In genomic region chr19:6277661-6278438, GRCm38 (mm10) we compare ENCODE assay signal across 8 mouse cellular contexts. TPM values are rescaled to one million over a fixed set of nuclear protein-coding genes. Genes with fewer than 3 reads are reported as not detected.
DNase-seq lines count a peak whose midpoint lies in the region; ATAC-seq and TF ChIP-seq lines count a peak whose summit lies in the region.

No protein-coding gene starts in this region.

- H3K4me1 ChIP-seq in embryonic facial prominence, embryonic 12.5 days, result peaks cover 26% of the 10 kb centered on the region
- H3K4me1 ChIP-seq in heart, embryonic 12.5 days (replicated peaks), result peaks cover 52% of the 10 kb centered on the region
- H3K4me1 ChIP-seq in megakaryocyte, embryonic 14.5 days, result peaks cover 81% of the 10 kb centered on the region
- peaks cover 34% of the 10 kb centered on the region; the same call in 1 of the 2 replicates for H3K4me1 ChIP-seq in spleen, adult 2 months (ENCODE audit: control insufficient read depth, insufficient read depth, insufficient read length)

- H3K36me3 ChIP-seq in embryonic facial prominence, embryonic 12.5 days, result peaks cover 27% of the 10 kb centered on the region
- H3K36me3 ChIP-seq in heart, embryonic 12.5 days, result peaks cover 21% of the 10 kb centered on the region
- H3K36me3 ChIP-seq in megakaryocyte, embryonic 14.5 days (replicated peaks; ENCODE audit: low read length), result peaks cover 54% of the 10 kb centered on the region
- H3K36me3 ChIP-seq in spleen, adult 2 months (ENCODE audit: control insufficient read depth, insufficient read depth, low read length), result peaks cover 7% of the 10 kb centered on the region

- no peaks in the 10 kb centered on the region for H3K9me3 ChIP-seq in embryonic facial prominence, embryonic 12.5 days
- H3K9me3 ChIP-seq in heart, embryonic 12.5 days (replicated peaks), result no peaks in the 10 kb centered on the region
- no peaks in the 10 kb centered on the region for H3K9me3 ChIP-seq in megakaryocyte, embryonic 14.5 days

- WGBS in embryonic facial prominence, embryonic 12.5 days, result 2% methylated on average over 10 of the region's 10 CpGs
- 2% methylated on average over 10 of the region's 10 CpGs for WGBS in heart, embryonic 12.5 days
- WGBS in spleen, adult 2 months, result 22% methylated on average over 10 of the region's 10 CpGs

- H3K4me3 ChIP-seq in layer of hippocampus, adult 2 months, result peak overlapping the region; percentile 93
- peak overlapping the region; percentile 86 for H3K4me3 ChIP-seq in embryonic facial prominence, embryonic 12.5 days
- peak overlapping the region; percentile 92 for H3K4me3 ChIP-seq in heart, embryonic 12.5 days
- H3K4me3 ChIP-seq in megakaryocyte, embryonic 14.5 days (replicated peaks), result peak overlapping the region; percentile 100
- peak overlapping the region; percentile 75 for H3K4me3 ChIP-seq in spleen, adult 2 months (ENCODE audit: extremely low read depth, insufficient read depth, insufficient read length)

- ATAC-seq in embryonic facial prominence, embryonic 12.5 days (ENCODE audit: insufficient number of reproducible peaks, insufficient read depth, low FRiP score, low TSS enrichment), result no peak
- peak; percentile 53 for ATAC-seq in heart, embryonic 12.5 days (ENCODE audit: insufficient number of reproducible peaks, low FRiP score)
- no peak for ATAC-seq in activated CD4-positive, CD25-positive, alpha-beta regulatory T cell, adult 4 months

- no peak for DNase-seq in layer of hippocampus, adult 2 months (ENCODE audit: low spot score in 2 of 2)
- DNase-seq in layer of hippocampus, adult 9-10 months (ENCODE audit: low spot score), result no peak
- peak; percentile 83 for DNase-seq in kidney, postnatal 10 days
- DNase-seq in spleen, adult 2 months (ENCODE audit: low read depth in 1 of 2, low spot score in 2 of 2), result peak; percentile 69 to 70

- peak; percentile 14; the same call in 1 of the 2 replicates for TF ChIP-seq POLR2A in spleen, adult 2 months (IDR thresholded peaks at IDR 0.05; ENCODE audit: low read depth, low read length)

- peak overlapping the region; percentile 93 for H3K4me2 ChIP-seq in embryonic facial prominence, embryonic 12.5 days (replicated peaks)
- H3K4me2 ChIP-seq in heart, embryonic 12.5 days, result peak overlapping the region; percentile 89

- peak overlapping the region; percentile 86 for H3K9ac ChIP-seq in embryonic facial prominence, embryonic 12.5 days
- peak overlapping the region; percentile 95 for H3K9ac ChIP-seq in heart, embryonic 12.5 days

- no peaks in the 10 kb centered on the region for H3K27me3 ChIP-seq in embryonic facial prominence, embryonic 12.5 days
- H3K27me3 ChIP-seq in heart, embryonic 12.5 days (replicated peaks), result no peaks in the 10 kb centered on the region
- H3K27me3 ChIP-seq in megakaryocyte, embryonic 14.5 days (replicated peaks), result no peaks in the 10 kb centered on the region
- no peaks in the 10 kb centered on the region for H3K27me3 ChIP-seq in spleen, adult 2 months (ENCODE audit: control insufficient read depth, insufficient read depth, low read length)

- TF ChIP-seq CTCF in layer of hippocampus, adult 2 months (conservative IDR thresholded peaks at IDR 0.05), result no peak
- no peak for TF ChIP-seq CTCF in spleen, adult 2 months (IDR thresholded peaks at IDR 0.05; ENCODE audit: extremely low read depth, insufficient read depth, insufficient read length, insufficient replicate concordance)

- H3K27ac ChIP-seq in layer of hippocampus, adult 2 months, result peak overlapping the region; percentile 86
- peak overlapping the region; percentile 75 for H3K27ac ChIP-seq in embryonic facial prominence, embryonic 12.5 days
- peak overlapping the region; percentile 88 for H3K27ac ChIP-seq in heart, embryonic 12.5 days (ENCODE audit: poor library complexity, severe bottlenecking)
- H3K27ac ChIP-seq in spleen, adult 2 months (ENCODE audit: insufficient read depth, low read length), result peak overlapping the region; percentile 99

RNA-seq across cellular contexts. Expression of gene Ehd1, which starts 1.3 kb away (rescaled TPM):
- 10 to 100 TPM; 80.2 to 82.3 TPM for total RNA-seq in layer of hippocampus, adult 2 months (2021)
- polyA plus RNA-seq in embryonic facial prominence, embryonic 12.5 days (2016; fragmentation: Nextera tagmentation; extraction: Ambion mirVana), result 76.6 and 77.6 TPM in 2 replicates
- 87.0 and 88.7 TPM in 2 replicates for polyA plus RNA-seq in heart, embryonic 12.5 days (2016; fragmentation: Nextera tagmentation; extraction: Ambion mirVana)
- polyA plus RNA-seq in megakaryocyte, embryonic 14.5 days (2012; ENCODE audit: insufficient read depth, low replicate concordance), result 474 and 728 TPM in 2 replicates
- polyA plus RNA-seq in spleen, adult 2 months (2012; rRNA removed), result 285 and 377 TPM in 2 replicates
- polyA plus RNA-seq in activated CD4-positive, CD25-positive, alpha-beta regulatory T cell, adult 4 months (2017; shearing (Covaris generic)), result 10 to 100 TPM; 11.0 to 15.2 TPM

RNA-seq across cellular contexts. Expression of gene Cdc42bpg, which starts 28.4 kb away (rescaled TPM):
- total RNA-seq in layer of hippocampus, adult 2 months (2021), result 1 to 10 TPM; 5.0 to 5.6 TPM
- polyA plus RNA-seq in embryonic facial prominence, embryonic 12.5 days (2016; fragmentation: Nextera tagmentation; extraction: Ambion mirVana), result 0.65 and 0.95 TPM in 2 replicates
- 0.34 and 0.44 TPM in 2 replicates for polyA plus RNA-seq in heart, embryonic 12.5 days (2016; fragmentation: Nextera tagmentation; extraction: Ambion mirVana)
- 4.8 and 6.6 TPM in 2 replicates for polyA plus RNA-seq in megakaryocyte, embryonic 14.5 days (2012; ENCODE audit: insufficient read depth, low replicate concordance)
- polyA plus RNA-seq in spleen, adult 2 months (2012; rRNA removed), result 7.7 and 8.9 TPM in 2 replicates
- polyA plus RNA-seq in activated CD4-positive, CD25-positive, alpha-beta regulatory T cell, adult 4 months (2017; shearing (Covaris generic)), result under 1 TPM; 0.11 to 0.17 TPM

RNA-seq across cellular contexts. Expression of gene Atg2a, which starts 36.4 kb away (rescaled TPM):
- 10 to 100 TPM; 32.5 to 39.0 TPM for total RNA-seq in layer of hippocampus, adult 2 months (2021)
- 11.7 and 12.0 TPM in 2 replicates for polyA plus RNA-seq in embryonic facial prominence, embryonic 12.5 days (2016; fragmentation: Nextera tagmentation; extraction: Ambion mirVana)
- polyA plus RNA-seq in heart, embryonic 12.5 days (2016; fragmentation: Nextera tagmentation; extraction: Ambion mirVana), result 10.9 and 13.0 TPM in 2 replicates
- polyA plus RNA-seq in megakaryocyte, embryonic 14.5 days (2012; ENCODE audit: insufficient read depth, low replicate concordance), result 34.7 and 62.6 TPM in 2 replicates
- polyA plus RNA-seq in spleen, adult 2 months (2012; rRNA removed), result 47.4 and 57.5 TPM in 2 replicates
- polyA plus RNA-seq in activated CD4-positive, CD25-positive, alpha-beta regulatory T cell, adult 4 months (2017; shearing (Covaris generic)), result 10 to 100 TPM in 1 of 2 experiments, 1 to 10 TPM in 1; 7.4 to 17.2 TPM

RNA-seq across cellular contexts. Expression of gene Ppp2r5b, which starts 42.2 kb away (rescaled TPM):
- total RNA-seq in layer of hippocampus, adult 2 months (2021), result 100 to 1,000 TPM; 127 to 137 TPM
- 34.5 and 40.1 TPM in 2 replicates for polyA plus RNA-seq in embryonic facial prominence, embryonic 12.5 days (2016; fragmentation: Nextera tagmentation; extraction: Ambion mirVana)
- 29.8 and 31.0 TPM in 2 replicates for polyA plus RNA-seq in heart, embryonic 12.5 days (2016; fragmentation: Nextera tagmentation; extraction: Ambion mirVana)
- 26.0 and 29.6 TPM in 2 replicates for polyA plus RNA-seq in megakaryocyte, embryonic 14.5 days (2012; ENCODE audit: insufficient read depth, low replicate concordance)
- polyA plus RNA-seq in spleen, adult 2 months (2012; rRNA removed), result 36.9 and 56.1 TPM in 2 replicates
- 1 to 10 TPM; 1.4 to 1.5 TPM for polyA plus RNA-seq in activated CD4-positive, CD25-positive, alpha-beta regulatory T cell, adult 4 months (2017; shearing (Covaris generic))

RNA-seq across cellular contexts. Expression of gene Gpha2, which starts 51.7 kb away (rescaled TPM):
- not detected for total RNA-seq in layer of hippocampus, adult 2 months (2021)
- polyA plus RNA-seq in embryonic facial prominence, embryonic 12.5 days (2016; fragmentation: Nextera tagmentation; extraction: Ambion mirVana), result 2.3 and 3.1 TPM in 2 replicates
- 0.57 TPM in 1 of 2 replicates, not detected in the other for polyA plus RNA-seq in heart, embryonic 12.5 days (2016; fragmentation: Nextera tagmentation; extraction: Ambion mirVana)
- not detected in 2 replicates for polyA plus RNA-seq in megakaryocyte, embryonic 14.5 days (2012; ENCODE audit: insufficient read depth, low replicate concordance)
- polyA plus RNA-seq in spleen, adult 2 months (2012; rRNA removed), result 0.42 and 0.57 TPM in 2 replicates
- polyA plus RNA-seq in activated CD4-positive, CD25-positive, alpha-beta regulatory T cell, adult 4 months (2017; shearing (Covaris generic)), result not detected

Comparison
In these comparisons a context has a peak if more than half of its experiments do, and no peak if none do; other contexts are left out.
1. DNase-seq: peak in kidney, postnatal 10 days (single experiment) and spleen, adult 2 months (2 of 2); none in layer of hippocampus, adult 2 months (0 of 2) and layer of hippocampus, adult 9-10 months (single experiment).
2. Peak in every context shown above with its lines, with median percentiles within 50 percentile points of each other: H3K27ac ChIP-seq and H3K4me3 ChIP-seq.